Comparison of ENCODE assay signal across 9 mouse cellular contexts in the genomic region with DNA sequence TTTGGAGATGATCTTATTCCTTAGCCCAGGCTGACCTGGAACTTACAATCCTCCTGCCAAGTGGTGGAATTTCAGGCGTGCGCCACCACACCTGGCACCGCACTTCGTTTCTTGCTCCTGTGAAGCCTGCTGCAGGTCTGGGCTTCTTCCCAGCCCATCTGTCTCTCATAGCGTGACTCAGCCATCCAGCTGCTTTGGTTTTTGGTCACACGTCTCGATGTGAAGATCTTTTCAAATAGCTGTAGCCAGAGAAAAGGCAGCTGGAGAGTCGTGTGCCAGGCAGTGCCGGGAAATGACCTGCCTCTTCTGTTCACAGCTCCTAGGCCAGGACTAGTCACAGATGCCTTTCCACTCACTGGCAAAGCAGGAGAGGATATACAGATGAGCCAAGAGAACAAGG. TPM values are rescaled to one million over a fixed set of nuclear protein-coding genes. Genes with fewer than 3 reads are reported as not detected.
DNase-seq lines count a peak whose midpoint lies in the region; ATAC-seq and TF ChIP-seq lines count a peak whose summit lies in the region.
"Had no signal": no experiment of that assay in that cellular context is flagged by ENCODE, and none has a peak within 500 bp of the region (broad histone marks: within the 10 kb centered on the region; RNA-seq: fewer than 3 reads in every experiment).

No protein-coding gene starts in this region.

- no peaks in the 10 kb centered on the region for H3K36me3 ChIP-seq in forebrain, embryonic 15.5 days
- no peaks in the 10 kb centered on the region for H3K36me3 ChIP-seq in intestine, embryonic 16.5 days (ENCODE audit: control insufficient read depth, insufficient read depth, low read length)

- no peak overlapping the region for H3K4me2 ChIP-seq in forebrain, embryonic 15.5 days (replicated peaks)
- H3K4me2 ChIP-seq in intestine, embryonic 16.5 days (ENCODE audit: low read depth, low read length): no peak overlapping the region

- peak in 1 of 2 experiments; percentile 50 for DNase-seq in layer of hippocampus, adult 2 months (ENCODE audit: low spot score in 2 of 2)
- DNase-seq in layer of hippocampus, postnatal 25 days (ENCODE audit: extremely low spot score in 1 of 2, low spot score in 1 of 2): no peak
- peak; percentile 59 to 82 for DNase-seq in left cerebral cortex, adult 9 months (ENCODE audit: low spot score in 2 of 2)
- peak; percentile 60 to 72 for DNase-seq in right cerebral cortex, postnatal 10 days (ENCODE audit: low spot score in 2 of 2)
- DNase-seq in retina, postnatal 1 day: no peak
- DNase-seq: midbrain, embryonic 14.5 days had no signal

- no peaks in the 10 kb centered on the region for H3K9me3 ChIP-seq in forebrain, embryonic 15.5 days
- no peaks in the 10 kb centered on the region for H3K9me3 ChIP-seq in intestine, embryonic 16.5 days (ENCODE audit: control insufficient read depth, low read length)

- TF ChIP-seq CTCF in layer of hippocampus, adult 2 months (conservative IDR thresholded peaks at IDR 0.05): no peak

- H3K4me3 ChIP-seq in layer of hippocampus, adult 2 months: no peak overlapping the region
- no peak overlapping the region for H3K4me3 ChIP-seq in forebrain, embryonic 15.5 days
- no peak overlapping the region for H3K4me3 ChIP-seq in intestine, embryonic 16.5 days (ENCODE audit: low read length)

- peak; percentile 72 for ATAC-seq in frontal cortex, adult (ENCODE audit: low TSS enrichment)
- no peak for ATAC-seq in forebrain, embryonic 15.5 days (replicated peaks)
- no peak for ATAC-seq in intestine, embryonic 16.5 days

- H3K9ac ChIP-seq in forebrain, embryonic 15.5 days (replicated peaks): no peak overlapping the region
- H3K9ac ChIP-seq in intestine, embryonic 16.5 days (ENCODE audit: low read depth, low read length): no peak overlapping the region

- WGBS in forebrain, embryonic 15.5 days: 63% methylated on average over 9 of the region's 9 CpGs
- WGBS in intestine, embryonic 16.5 days: 55% methylated on average over 9 of the region's 9 CpGs

- no peaks in the 10 kb centered on the region for H3K4me1 ChIP-seq in forebrain, embryonic 15.5 days
- no peaks in the 10 kb centered on the region for H3K4me1 ChIP-seq in intestine, embryonic 16.5 days (ENCODE audit: control insufficient read depth, insufficient read depth, low read length)

- peak overlapping the region; percentile 69; the same call in 1 of the 2 replicates for H3K27ac ChIP-seq in layer of hippocampus, adult 2 months
- no peak overlapping the region for H3K27ac ChIP-seq in forebrain, embryonic 15.5 days (replicated peaks)
- H3K27ac ChIP-seq in intestine, embryonic 16.5 days (ENCODE audit: low read length): no peak overlapping the region

- H3K27me3 ChIP-seq in forebrain, embryonic 15.5 days: no peaks in the 10 kb centered on the region
- no peaks in the 10 kb centered on the region for H3K27me3 ChIP-seq in intestine, embryonic 16.5 days (replicated peaks; ENCODE audit: control insufficient read depth, insufficient read depth, low read length)

RNA-seq across cellular contexts. Expression of a gene that starts 10.7 kb away (rescaled TPM):
- total RNA-seq in layer of hippocampus, adult 2 months (2021): 10 to 100 TPM; 29.2 to 29.6 TPM
- 10 to 100 TPM; 26.7 to 30.3 TPM for total RNA-seq in layer of hippocampus, postnatal 25 days (2021)
- polyA plus RNA-seq in forebrain, embryonic 15.5 days (2015; fragmentation: Nextera tagmentation; extraction: Ambion mirVana): 29.5 and 30.0 TPM in 2 replicates
- polyA plus RNA-seq in intestine, embryonic 16.5 days (2015; fragmentation: Nextera tagmentation; extraction: Ambion mirVana): 19.5 and 20.2 TPM in 2 replicates

Comparison
In these comparisons a context has a peak if more than half of its experiments do, and no peak if none do; other contexts are left out.
1. DNase-seq: peak in left cerebral cortex, adult 9 months (2 of 2) and right cerebral cortex, postnatal 10 days (2 of 2); none in layer of hippocampus, postnatal 25 days (0 of 2) and retina, postnatal 1 day (single experiment).